Mouse (Mus musculus): ENCODE results near the gene Trip6.

DNA sequence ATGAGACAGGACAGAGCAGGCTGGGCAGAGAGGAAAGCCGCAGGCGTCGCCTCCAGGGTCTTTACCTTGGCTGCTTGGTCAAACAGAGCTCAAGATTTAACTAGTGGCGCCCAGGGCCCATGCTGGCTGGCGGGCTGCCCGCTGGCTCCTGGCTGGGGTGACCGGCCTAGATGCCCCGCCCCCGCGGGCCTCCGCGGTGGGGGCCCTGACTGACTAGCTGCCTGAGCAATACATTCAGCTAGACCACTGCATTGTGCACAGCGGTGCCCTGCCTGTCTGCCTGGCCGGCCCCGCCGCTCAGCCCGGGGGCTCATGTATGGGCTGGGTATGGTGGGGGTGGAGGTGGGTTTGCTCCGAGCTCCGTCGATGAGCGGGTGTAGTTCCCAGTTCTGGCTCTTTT lies 13.0 kb downstream of the Trip6 start:
- TF ChIP-seq POLR2A (IDR thresholded peaks at IDR 0.05; ENCODE audit: insufficient read length, low read depth) (no peak), MAX (IDR thresholded peaks at IDR 0.05; ENCODE audit: low read depth) (no peak), CEBPB (IDR thresholded peaks at IDR 0.05; ENCODE audit: insufficient read depth, poor library complexity, severe bottlenecking) (no peak), USF1 (IDR thresholded peaks at IDR 0.05; ENCODE audit: low read depth) (no peak), TCF12 (IDR thresholded peaks at IDR 0.05; ENCODE audit: insufficient read depth, poor library complexity, severe bottlenecking) (no peak), POLR2AphosphoS2 (IDR thresholded peaks at IDR 0.05; ENCODE audit: insufficient read length, low read depth) (no peak), MYOD1 (IDR thresholded peaks at IDR 0.05; ENCODE audit: control insufficient read depth in 1 of 3, insufficient read length in 2 of 3, low read depth in 2 of 3) (no peak), E2F4 (IDR thresholded peaks at IDR 0.05; ENCODE audit: insufficient read depth) (no peak), SRF (IDR thresholded peaks at IDR 0.05; ENCODE audit: control insufficient read depth, insufficient read length, low read depth) (no peak), MYOG (IDR thresholded peaks at IDR 0.05; ENCODE audit: control insufficient read depth in 1 of 3, insufficient read depth in 1 of 3, insufficient read length in 2 of 3, low read depth in 2 of 3) (no peak), TCF3 (IDR thresholded peaks at IDR 0.05; ENCODE audit: insufficient read length, low read depth) (no peak)
